11 mouse cellular contexts compared by ENCODE assay signal in the genomic region with DNA sequence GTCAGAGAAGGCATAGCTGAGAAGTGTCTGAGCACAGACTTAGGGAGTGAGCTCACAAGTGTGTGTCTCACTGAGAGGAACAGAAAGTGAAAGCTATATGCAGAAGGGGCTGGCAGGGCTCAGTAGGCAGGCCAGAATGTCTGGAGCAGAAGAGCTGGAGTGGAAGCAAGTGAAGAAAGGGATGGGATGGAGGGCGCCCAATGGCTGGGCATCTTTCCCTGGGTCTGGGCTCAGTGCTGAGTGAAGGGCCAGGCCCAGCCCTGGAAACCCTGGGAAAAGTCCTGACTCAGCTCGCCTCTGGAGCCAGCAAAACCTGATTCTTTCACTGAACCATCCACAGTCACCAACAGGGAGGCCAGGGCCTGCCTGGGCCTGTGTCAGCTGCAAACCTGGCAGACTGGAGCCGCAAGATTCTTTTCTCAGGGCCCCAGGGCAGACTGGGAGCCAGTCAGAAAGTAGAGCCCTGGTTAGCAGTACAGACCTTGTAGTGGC. TPM values are rescaled to one million over a fixed set of nuclear protein-coding genes. Genes with fewer than 3 reads are reported as not detected.
DNase-seq lines count a peak whose midpoint lies in the region; ATAC-seq lines count a peak whose summit lies in the region.
"Had no signal": no experiment of that assay in that cellular context is flagged by ENCODE, and none has a peak within 500 bp of the region (broad histone marks: within the 10 kb centered on the region; RNA-seq: fewer than 3 reads in every experiment).

No protein-coding gene starts in this region.

- no peak overlapping the region for H3K4me3 ChIP-seq in intestine, embryonic 15.5 days (replicated peaks)

- H3K27me3 ChIP-seq in intestine, embryonic 15.5 days (replicated peaks): no peaks in the 10 kb centered on the region

- no peaks in the 10 kb centered on the region for H3K36me3 ChIP-seq in intestine, embryonic 15.5 days

- no peak overlapping the region for H3K4me2 ChIP-seq in intestine, embryonic 15.5 days (replicated peaks)

- H3K9me3 ChIP-seq in intestine, embryonic 15.5 days: no peaks in the 10 kb centered on the region

- H3K9ac ChIP-seq in intestine, embryonic 15.5 days: no peak overlapping the region; the same call in 1 of the 2 replicates

- peak; percentile 17 for DNase-seq in 416B (ENCODE audit: low read depth)
- peak; percentile 14 for DNase-seq in T-cell, adult 2 months (ENCODE audit: low spot score)
- peak; percentile 22 for DNase-seq in lung, postnatal 10 days
- no peak for DNase-seq in left cerebral cortex, postnatal 36 days (ENCODE audit: low spot score in 2 of 2)
- DNase-seq in left cerebral cortex, adult 9 months (ENCODE audit: low spot score in 2 of 2): no peak
- no peak for DNase-seq in left cerebral cortex, adult 18-20 months (ENCODE audit: low spot score in 2 of 2)
- DNase-seq: adrenal gland, postnatal 14 days had no signal

- peak; percentile 52 for ATAC-seq in intestine, embryonic 15.5 days
- no peak for ATAC-seq in frontal cortex, adult (ENCODE audit: low TSS enrichment)

- intact Hi-C loops in left cerebral cortex, postnatal 36 days (cut with DNase I): loop anchor here (5.0 kb wide), 1 partner anchor 84 kb away; no protein-coding TSS in a partner anchor

- peak overlapping the region; percentile 30 for H3K27ac ChIP-seq in intestine, embryonic 15.5 days

- H3K4me1 ChIP-seq in intestine, embryonic 15.5 days (replicated peaks): peaks cover 3% of the 10 kb centered on the region; the same call in 1 of the 2 replicates

- 75% methylated on average over 3 of the region's 3 CpGs for WGBS in intestine, embryonic 15.5 days

RNA-seq across cellular contexts. Expression of a gene that starts 9.5 kb away (rescaled TPM):
- 15.5 and 20.2 TPM in 2 replicates for polyA plus RNA-seq in intestine, embryonic 15.5 days (2015; fragmentation: Nextera tagmentation; extraction: Ambion mirVana)
- total RNA-seq in left cerebral cortex, postnatal 36 days (2021): 10 to 100 TPM; 76.4 to 91.4 TPM
- total RNA-seq in left cerebral cortex, adult 18-20 months (2021): 10 to 100 TPM; 86.5 to 89.9 TPM

RNA-seq across cellular contexts. Expression of a gene that starts 39.4 kb away (rescaled TPM):
- polyA plus RNA-seq in intestine, embryonic 15.5 days (2015; fragmentation: Nextera tagmentation; extraction: Ambion mirVana): 152 and 158 TPM in 2 replicates
- 1 to 10 TPM; 1.4 to 1.9 TPM for total RNA-seq in left cerebral cortex, postnatal 36 days (2021)
- total RNA-seq in left cerebral cortex, adult 18-20 months (2021): 1 to 10 TPM; 2.2 to 2.8 TPM
- total RNA-seq: heart, postnatal 36 days had no signal

RNA-seq across cellular contexts. Expression of a gene that starts 53.0 kb away (rescaled TPM):
- polyA plus RNA-seq in intestine, embryonic 15.5 days (2015; fragmentation: Nextera tagmentation; extraction: Ambion mirVana): 16.2 and 17.5 TPM in 2 replicates
- total RNA-seq in left cerebral cortex, postnatal 36 days (2021): under 1 TPM; 0.30 to 0.50 TPM
- under 1 TPM; 0.33 to 0.44 TPM for total RNA-seq in left cerebral cortex, adult 18-20 months (2021)
- total RNA-seq: neutrophil, adult 5-6 weeks had no signal

Comparison
In these comparisons a context has a peak if more than half of its experiments do, and no peak if none do; other contexts are left out.
1. DNase-seq: peak in 416B (single experiment), T-cell, adult 2 months (single experiment) and lung, postnatal 10 days (single experiment); none in left cerebral cortex, postnatal 36 days (0 of 2), left cerebral cortex, adult 9 months (0 of 2) and left cerebral cortex, adult 18-20 months (0 of 2).